Mouse (Mus musculus) cortical plate, adult 2 months (tissue): ENCODE measurements around the gene Lyg1.

Experiments used
- CTCF ChIP-seq: fragments of 200-500 bp; IDR thresholded peaks from 2 replicates; pipeline ENCODE4 v1.5.1; 2011; ENCODE audit warnings: mild to moderate bottlenecking, control low read depth, low read length; ENCODE audit not compliant: insufficient read depth; ENCODE audit errors: extremely low read depth
- POLR2A ChIP-seq: fragments of 200-500 bp; IDR thresholded peaks from 2 replicates; pipeline ENCODE4 v1.6.1; 2011; ENCODE audit warnings: mild to moderate bottlenecking, low read length, control low read depth; ENCODE audit not compliant: insufficient read depth; ENCODE audit errors: extremely low read depth

- TF ChIP-seq CTCF (no peak), POLR2A (no peak)
Measured at GRCm38 (mm10) chr1:37918096-37918495, 39.5 kb downstream of the Lyg1 start.
